Mouse (Mus musculus) ES-CJ7 (cell line): ENCODE measurements around the gene Snrpb.

Experiments
- DNase-seq: peaks from one replicate; pipeline ENCODE4 v3.0.0; 2011; ENCODE audit warnings: low read depth, low spot score

Snrpb gene

GRCm38 (mm10) chr2:130143011-130143410, 36.2 kb downstream of the Snrpb start:
- no peak for DNase-seq

- no peak for DNase-seq
These were observed 49.5 kb downstream of the Snrpb start for GRCm38 (mm10) chr2:130129687-130130086.

GRCm38 (mm10) chr2:130126073-130126472, 53.1 kb downstream of the Snrpb start:
- DNase-seq, result no peak

- no peak for DNase-seq
These were observed 53.7 kb downstream of the Snrpb start for GRCm38 (mm10) chr2:130125279-130126059.
